Mouse (Mus musculus) retina, postnatal 1 day (tissue): ENCODE data around the gene Tmem208.
"Not testable (repeated sequence)": the region's sequence is repeated elsewhere in the genome, so short reads cannot be mapped to it uniquely, and the experiment has no call there.

Source experiments
- DNase-seq: peaks from one replicate; pipeline ENCODE4 v3.0.0-alpha.2; 2012

Gene Tmem208

DNA sequence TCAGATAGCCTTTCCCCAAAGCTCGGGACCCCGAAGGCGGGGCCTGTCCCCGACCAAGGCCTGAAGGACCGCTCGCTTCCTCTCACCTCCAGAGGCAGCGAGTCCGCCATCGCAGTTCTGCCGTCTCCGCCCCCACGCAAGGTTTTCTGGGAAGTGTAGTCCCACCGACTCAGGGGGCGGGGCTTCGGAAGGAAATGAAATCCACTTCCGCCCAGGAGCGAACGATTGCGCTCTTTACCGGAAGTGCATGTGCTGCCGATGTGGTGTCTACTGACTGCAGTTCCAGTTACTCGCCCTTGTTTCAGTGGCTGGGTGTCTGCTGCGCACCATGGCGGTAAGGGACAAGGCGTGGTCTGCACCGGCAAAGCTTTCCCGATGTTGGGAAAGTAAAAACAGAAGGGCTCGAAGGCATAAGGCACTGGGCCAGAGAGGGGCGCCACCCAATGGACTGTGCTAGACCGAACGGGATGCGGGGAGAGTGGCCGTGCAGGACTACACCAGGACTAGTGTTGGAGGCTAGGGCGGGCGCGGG is at the start of gene Tmem208, which contains the start of gene Lrrc29:
Gene Tmem208 (plus strand): TSS at position 214 of the 532 bp plus-strand sequence.
Gene Lrrc29 (minus strand): TSS at position 138 of the 532 bp plus-strand sequence.
- DNase-seq, result peak; percentile 97

DNA sequence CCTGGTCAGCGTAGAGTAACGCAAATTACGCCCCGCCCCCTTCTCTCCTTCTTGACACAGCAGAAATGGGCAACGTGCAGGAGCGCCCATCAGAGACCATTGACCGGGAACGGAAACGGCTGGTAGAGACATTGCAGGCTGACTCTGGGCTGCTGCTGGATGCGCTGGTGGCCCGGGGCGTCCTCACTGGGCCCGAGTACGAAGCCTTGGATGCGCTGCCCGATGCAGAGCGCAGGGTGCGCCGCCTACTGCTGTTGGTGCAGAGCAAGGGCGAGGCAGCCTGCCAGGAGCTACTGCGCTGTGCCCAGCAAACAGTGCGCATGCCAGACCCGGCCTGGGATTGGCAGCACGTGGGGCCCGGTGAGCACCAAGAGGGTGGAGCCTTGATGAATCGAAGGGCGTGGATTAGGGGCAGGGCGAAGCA is 47.2 kb upstream of the Tmem208 start:
- peak; percentile 70 for DNase-seq

GRCm38 (mm10) chr8:105280567-105280966 is 45.6 kb upstream of the Tmem208 start:
- DNase-seq, result no peak

DNA sequence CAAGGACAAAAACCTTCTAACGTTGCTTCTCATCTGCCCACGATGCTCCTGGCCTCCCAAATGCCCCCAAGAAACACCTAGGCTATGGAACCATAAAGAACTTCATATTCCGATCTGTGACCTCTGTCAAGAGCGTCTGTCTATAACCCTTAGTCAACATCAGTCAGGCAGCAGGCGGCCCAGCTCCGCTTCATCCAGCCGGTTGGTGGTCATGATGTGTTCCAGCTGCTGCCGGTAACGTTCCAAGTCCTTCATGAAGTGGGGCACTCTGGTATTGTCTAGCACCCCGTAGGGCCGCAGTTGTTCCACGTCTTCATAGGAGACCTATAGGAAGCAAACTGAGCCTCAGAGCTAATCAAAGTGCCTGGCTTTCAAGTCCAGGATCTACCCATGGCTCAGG is 44.3 kb upstream of the Tmem208 start:
- no peak for DNase-seq

DNA sequence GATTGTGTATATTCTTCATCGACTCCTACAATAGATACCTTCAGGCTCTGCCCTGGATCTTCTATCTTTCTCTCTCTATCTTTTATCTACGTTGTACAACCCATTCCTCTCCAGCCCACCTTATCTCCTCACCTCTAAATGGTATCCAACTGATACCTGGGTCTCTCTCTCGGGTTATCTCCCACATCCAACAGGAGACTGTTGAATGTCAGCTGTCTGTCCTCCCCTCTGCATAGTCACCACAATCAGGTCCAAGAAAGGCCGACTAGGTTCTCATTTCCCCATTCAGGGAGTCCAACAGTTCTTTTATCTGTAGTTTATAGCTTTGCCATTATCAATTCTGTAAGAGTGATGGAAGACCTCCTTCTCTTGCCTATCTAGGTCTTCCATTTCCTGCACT is 43.9 kb upstream of the Tmem208 start:
- no peak for DNase-seq

GRCm38 (mm10) chr8:105283074-105283473 is 43.1 kb upstream of the Tmem208 start:
- peak; percentile 56 for DNase-seq

DNA sequence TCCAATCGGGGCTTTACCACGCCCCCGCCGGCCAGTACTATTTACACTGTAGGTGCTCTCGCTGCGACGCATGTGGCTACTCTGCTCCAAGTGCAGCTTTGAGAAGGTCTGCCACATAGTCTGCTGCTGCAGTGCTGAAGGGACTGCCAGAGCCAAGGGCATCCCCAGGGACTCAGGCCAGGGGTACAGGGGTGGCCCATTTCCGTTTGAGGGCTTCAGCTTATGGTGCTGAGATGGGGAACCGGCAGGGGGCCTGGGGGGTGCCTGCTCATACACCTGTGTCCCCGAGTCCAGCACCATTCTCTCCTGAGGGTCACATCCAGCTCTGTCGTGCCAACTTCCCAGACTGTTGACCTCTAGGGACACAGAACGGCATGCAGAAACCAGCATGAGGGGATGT is 40.6 kb upstream of the Tmem208 start:
- DNase-seq, result no peak

- DNase-seq, result peak; percentile 47
Observed at GRCm38 (mm10) chr8:105286907-105287306, 39.2 kb upstream of the Tmem208 start.

- DNase-seq, result no peak
Observed at GRCm38 (mm10) chr8:105288231-105288630, 37.9 kb upstream of the Tmem208 start.

GRCm38 (mm10) chr8:105288958-105289732 is 37.0 kb upstream of the Tmem208 start:
- DNase-seq, result peak; percentile 98

- DNase-seq, result peak; percentile 82
Observed at GRCm38 (mm10) chr8:105289805-105290460, 36.2 kb upstream of the Tmem208 start, which contains the start of gene 4931428F04Rik. Gene 4931428F04Rik (minus strand): TSS chr8:105289864.

GRCm38 (mm10) chr8:105290554-105291314 is 35.4 kb upstream of the Tmem208 start:
- peak; percentile 91 for DNase-seq

- DNase-seq, result not testable (repeated sequence)
Observed at GRCm38 (mm10) chr8:105291364-105291763, 34.8 kb upstream of the Tmem208 start.

GRCm38 (mm10) chr8:105291802-105292201 is 34.4 kb upstream of the Tmem208 start:
- DNase-seq, result not testable (repeated sequence)

DNA sequence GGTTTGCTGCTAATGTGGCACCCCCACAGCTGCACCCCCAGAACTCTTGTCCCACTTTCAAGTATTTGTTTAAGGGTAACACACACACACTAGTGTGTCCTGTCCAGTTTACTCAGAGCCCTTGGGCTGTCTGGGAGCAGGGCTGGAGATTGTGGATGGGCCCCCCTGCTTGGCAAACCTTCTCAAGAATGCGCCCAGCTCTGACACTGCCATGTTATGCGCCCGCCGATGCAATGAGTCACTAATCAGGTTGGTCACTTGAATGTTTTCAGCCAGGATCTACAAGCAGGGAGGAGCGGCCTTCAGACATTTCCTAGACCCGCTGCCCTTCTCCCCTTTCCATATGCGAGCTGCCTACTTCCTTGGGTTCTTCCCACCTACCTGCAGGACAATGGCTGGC is 33.7 kb upstream of the Tmem208 start:
- DNase-seq, result no peak

GRCm38 (mm10) chr8:105293405-105293804 is 32.7 kb upstream of the Tmem208 start:
- DNase-seq, result no peak

DNA sequence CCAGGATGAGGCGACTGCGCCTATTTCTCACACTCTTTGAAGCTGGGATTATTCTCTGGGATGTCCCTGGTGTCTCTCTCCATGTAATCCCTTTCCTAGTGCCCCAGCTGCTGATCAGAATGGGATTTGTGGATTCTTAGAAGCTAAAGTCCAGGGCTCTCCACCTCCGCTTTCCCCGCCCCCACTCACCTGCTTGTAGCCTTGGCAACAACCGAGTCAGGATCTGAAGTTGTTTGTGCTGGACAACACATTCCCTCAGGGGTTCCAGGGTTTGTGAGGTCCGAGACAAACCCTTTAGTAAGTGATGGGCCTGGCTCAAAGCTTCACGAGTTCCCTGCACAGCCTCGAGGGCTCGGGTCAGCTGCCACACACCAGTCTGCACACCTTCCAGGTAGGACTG is 31.4 kb upstream of the Tmem208 start:
- no peak for DNase-seq

DNA sequence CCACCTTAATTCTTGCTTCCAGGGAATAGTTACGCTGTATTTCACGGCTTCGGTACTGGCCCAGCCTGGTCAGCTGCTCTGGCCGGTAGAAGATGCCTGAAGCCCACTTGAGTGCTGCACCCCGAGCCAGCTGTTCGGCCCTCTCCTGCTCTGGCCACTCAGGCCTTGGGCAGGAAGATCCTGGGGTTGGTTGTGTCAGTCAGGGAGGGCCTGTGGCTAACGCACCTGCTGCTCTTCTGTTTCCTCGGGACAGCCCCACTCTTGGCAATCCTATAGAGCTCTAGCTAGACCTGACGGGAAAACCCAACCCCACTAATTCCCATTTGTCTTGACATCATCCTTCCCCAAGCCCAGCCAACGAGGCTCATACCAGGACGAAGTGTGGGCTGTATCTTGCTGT is 30.9 kb upstream of the Tmem208 start:
- DNase-seq, result no peak

GRCm38 (mm10) chr8:105295895-105296573 is 30.1 kb upstream of the Tmem208 start, which contains the start of gene Exoc3l:
Gene Exoc3l (minus strand): TSS chr8:105296101.
- no peak for DNase-seq

DNA sequence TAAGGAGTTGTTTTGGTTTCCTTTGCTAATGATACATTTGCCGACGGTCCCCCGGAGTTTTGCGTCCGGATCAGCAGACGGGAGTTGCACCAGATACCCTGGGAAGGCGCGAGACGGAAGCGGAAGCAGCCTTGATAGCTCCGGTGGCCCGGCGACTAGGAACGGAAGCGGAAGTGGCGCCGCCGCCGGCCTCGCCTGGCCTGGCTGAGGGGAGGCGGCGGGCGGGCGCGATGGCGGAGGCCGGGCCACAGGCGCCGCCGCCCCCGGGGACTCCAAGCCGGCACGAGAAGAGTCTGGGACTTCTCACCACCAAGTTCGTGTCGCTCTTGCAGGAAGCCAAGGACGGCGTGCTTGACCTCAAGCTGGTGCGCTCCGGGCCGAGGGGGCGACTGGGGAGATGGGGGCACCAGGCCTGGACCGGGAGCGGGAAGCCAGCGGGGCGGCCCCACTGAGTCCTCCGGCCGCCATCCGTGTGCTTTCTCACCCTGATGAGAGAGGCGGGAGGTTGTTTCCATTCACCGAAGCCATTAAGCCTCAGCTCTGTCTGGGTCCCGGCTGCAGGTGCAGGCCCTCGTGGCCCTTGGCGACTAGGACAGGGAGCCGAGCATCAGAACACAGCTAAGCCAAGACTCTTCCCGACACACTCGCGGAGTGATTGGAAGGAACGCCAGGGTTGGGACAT is 28.5 kb upstream of the Tmem208 start, which contains the start of gene E2f4:
Gene E2f4 (plus strand): TSS at position 153 of the 682 bp plus-strand sequence.
- peak; percentile 95 for DNase-seq
